Mouse (Mus musculus): ENCODE results near the gene Evi5l.

DNA sequence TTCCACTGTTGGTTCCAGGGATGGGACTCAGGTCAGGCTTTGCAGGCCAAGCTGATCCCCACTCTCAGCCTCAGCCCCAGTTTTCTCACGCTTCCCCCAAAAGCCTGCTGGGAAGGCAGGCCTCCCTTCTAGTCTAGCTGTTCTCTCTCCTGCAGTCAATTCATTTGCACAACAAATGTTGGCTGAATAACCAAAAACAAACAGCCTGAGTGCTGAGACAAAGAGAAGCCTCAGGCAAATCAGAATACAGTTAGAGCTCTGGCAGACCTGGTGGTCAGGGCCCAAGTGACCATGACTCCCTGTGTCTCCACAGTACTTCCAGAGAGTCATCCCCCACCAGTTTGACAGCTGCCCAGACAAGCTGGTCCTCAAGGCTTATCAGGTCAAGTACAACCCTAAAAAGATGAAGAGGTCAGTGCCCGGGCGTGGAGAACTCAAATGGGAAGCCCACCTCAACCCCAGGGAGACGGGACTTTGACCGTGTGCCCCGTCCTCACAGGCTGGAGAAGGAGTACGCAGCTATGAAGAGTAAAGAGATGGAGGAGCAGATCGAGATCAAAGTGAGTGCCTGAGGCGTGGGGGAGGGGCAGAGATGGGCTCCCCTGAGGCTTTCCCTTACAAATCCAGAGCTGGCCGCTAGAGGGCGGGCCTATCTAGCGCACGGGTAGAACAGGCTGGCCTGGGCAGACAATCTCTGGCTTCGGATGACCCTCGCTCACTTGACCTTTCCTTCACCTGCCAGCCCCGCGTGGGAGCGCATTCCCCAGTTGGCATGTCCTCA lies 26.6 kb downstream of the Evi5l start:
- peak; percentile 79 for TF ChIP-seq CTCF (IDR thresholded peaks at IDR 0.05; ENCODE audit: insufficient read depth, low read length)
- no peak for TF ChIP-seq POLR2A (IDR thresholded peaks at IDR 0.05; ENCODE audit: borderline replicate concordance, extremely low read depth, low read depth, low read length)

Data from lung, adult 2 months (tissue).